Mouse (Mus musculus): ENCODE results near the gene Tial1.

GRCm38 (mm10) chr7:128458011-128458410 lies 3.5 kb downstream of the Tial1 start:
- TF ChIP-seq POLR2A (IDR thresholded peaks at IDR 0.05; ENCODE audit: borderline replicate concordance, extremely low read depth, insufficient read depth, insufficient read length, poor library complexity, severe bottlenecking) (no peak), CTCF (IDR thresholded peaks at IDR 0.05; ENCODE audit: borderline replicate concordance, extremely low read depth, insufficient read depth, insufficient read length) (no peak)
